Mouse (Mus musculus) lung, adult 2 months (tissue): ENCODE results near the gene Ica1. TPM values are rescaled to one million over a fixed set of nuclear protein-coding genes. Genes with fewer than 3 reads are reported as not detected.

Source experiments
- DNase-seq: peaks from one replicate; pipeline ENCODE4 v3.0.0; 2022
- H3K4me1 ChIP-seq: fragments of 200-500 bp; 2 replicates; pipeline ENCODE4 v1.6.1; 2011; ENCODE audit warnings: low read length; ENCODE audit not compliant: control insufficient read depth, insufficient read depth
- H3K4me3 ChIP-seq: fragments of 200-500 bp; replicated peaks from 2 replicates; pipeline ENCODE3; 2011; ENCODE audit warnings: low read depth, mild to moderate bottlenecking, control low read depth, low read length; ENCODE audit errors: extremely low read depth
- CTCF ChIP-seq: fragments of 200-500 bp; IDR thresholded peaks from 2 replicates; pipeline ENCODE4 v1.5.1; 2011; ENCODE audit warnings: mild to moderate bottlenecking, low read length, control low read depth; ENCODE audit not compliant: insufficient read depth
- POLR2A ChIP-seq: fragments of 200-500 bp; IDR thresholded peaks from 2 replicates; pipeline ENCODE4 v1.6.1; 2011; ENCODE audit warnings: low read depth, mild to moderate bottlenecking, control low read depth, low read length, borderline replicate concordance; ENCODE audit errors: extremely low read depth
- WGBS: fragments of 180-500 bp; shearing (Covaris S2); methylation state at CpG from one replicate; pipeline ENCODE4 v1.1.7; 2018; 5-methylcytosine and 5-hydroxymethylcytosine counted together
- polyA plus RNA-seq: library from polyadenylated mRNA; depleted of rRNA; stranded (reverse); fragments of >200 nt; gene quantifications from 2 replicates; pipeline ENCODE4 v1.2.3, GENCODE M21; 2012

Gene Ica1
- polyA plus RNA-seq, 1 experiment = 10.9 TPM

DNA sequence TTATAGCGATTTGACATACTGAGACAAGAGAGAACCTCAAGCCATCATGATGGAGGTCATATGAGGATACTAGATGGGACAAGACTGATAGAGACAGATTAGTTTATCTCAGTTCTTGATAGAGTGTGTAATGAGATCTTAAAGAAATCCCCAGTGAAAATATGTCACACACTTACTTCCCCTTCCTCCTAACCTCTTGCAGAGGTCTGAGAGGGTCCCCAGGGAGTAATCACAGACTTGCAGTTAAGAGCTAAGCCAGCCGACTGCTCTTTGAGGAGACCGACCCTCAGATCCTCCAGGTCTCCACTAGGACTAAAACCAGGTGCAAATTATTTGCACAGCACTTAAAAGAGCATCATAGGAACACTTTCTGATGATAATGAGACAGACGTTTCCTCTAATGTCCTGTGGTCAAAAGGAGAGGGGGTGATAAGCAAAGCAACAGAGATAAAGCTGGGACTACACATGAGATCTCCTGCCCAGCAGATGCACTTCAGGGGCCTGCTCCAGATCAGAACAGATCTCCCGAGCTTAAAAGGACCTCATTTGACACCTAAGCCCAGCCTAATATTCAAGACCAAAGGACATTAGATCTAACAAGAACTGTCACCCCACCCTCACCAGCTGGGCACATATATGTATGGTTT is 146.2 kb downstream of the Ica1 start:
- TF ChIP-seq CTCF (no peak), POLR2A (no peak)
- WGBS = 53% methylated on average over 5 of the region's 5 CpGs
- Histone ChIP-seq H3K4me1 (no peaks in the 10 kb centered on the region), H3K4me3 (no peak overlapping the region)
- DNase-seq = no peak

GRCm38 (mm10) chr6:8631362-8631761 is 146.9 kb downstream of the Ica1 start:
- H3K4me1 ChIP-seq = no peaks in the 10 kb centered on the region
- DNase-seq = no peak
- no peak overlapping the region for H3K4me3 ChIP-seq
- TF ChIP-seq CTCF (no peak), POLR2A (no peak)
- 93% methylated on average over 8 of the region's 8 CpGs for WGBS

- TF ChIP-seq CTCF (no peak), POLR2A (no peak)
- no peak for DNase-seq
- Histone ChIP-seq H3K4me3 (no peak overlapping the region), H3K4me1 (no peaks in the 10 kb centered on the region)
- 73% methylated on average over 7 of the region's 7 CpGs for WGBS
Measured at GRCm38 (mm10) chr6:8630531-8630930, 147.8 kb downstream of the Ica1 start.

GRCm38 (mm10) chr6:8628715-8629267 is 149.5 kb downstream of the Ica1 start:
- no peak for DNase-seq
- 86% methylated on average over 7 of the region's 7 CpGs for WGBS
- H3K4me3 ChIP-seq = no peak overlapping the region
- TF ChIP-seq POLR2A = no peak
- TF ChIP-seq CTCF = no peak
- H3K4me1 ChIP-seq = no peaks in the 10 kb centered on the region

- H3K4me1 ChIP-seq = no peaks in the 10 kb centered on the region
- H3K4me3 ChIP-seq = no peak overlapping the region
- no peak for TF ChIP-seq POLR2A
- no peak for TF ChIP-seq CTCF
- DNase-seq = no peak
- WGBS = 87% methylated on average over 8 of the region's 8 CpGs
Measured at GRCm38 (mm10) chr6:8628226-8628625, 150.1 kb downstream of the Ica1 start.

- H3K4me3 ChIP-seq = no peak overlapping the region
- H3K4me1 ChIP-seq = no peaks in the 10 kb centered on the region
- DNase-seq = no peak
- WGBS = 69% methylated on average over 3 of the region's 3 CpGs
- TF ChIP-seq POLR2A = no peak
- TF ChIP-seq CTCF = no peak
Measured at GRCm38 (mm10) chr6:8623045-8623444, 155.2 kb downstream of the Ica1 start.

GRCm38 (mm10) chr6:8619582-8620350 is 158.5 kb downstream of the Ica1 start:
- H3K4me1 ChIP-seq = no peaks in the 10 kb centered on the region
- 79% methylated on average over 4 of the region's 4 CpGs for WGBS
- DNase-seq = no peak
- no peak overlapping the region for H3K4me3 ChIP-seq
- TF ChIP-seq CTCF (no peak), POLR2A (no peak)

DNA sequence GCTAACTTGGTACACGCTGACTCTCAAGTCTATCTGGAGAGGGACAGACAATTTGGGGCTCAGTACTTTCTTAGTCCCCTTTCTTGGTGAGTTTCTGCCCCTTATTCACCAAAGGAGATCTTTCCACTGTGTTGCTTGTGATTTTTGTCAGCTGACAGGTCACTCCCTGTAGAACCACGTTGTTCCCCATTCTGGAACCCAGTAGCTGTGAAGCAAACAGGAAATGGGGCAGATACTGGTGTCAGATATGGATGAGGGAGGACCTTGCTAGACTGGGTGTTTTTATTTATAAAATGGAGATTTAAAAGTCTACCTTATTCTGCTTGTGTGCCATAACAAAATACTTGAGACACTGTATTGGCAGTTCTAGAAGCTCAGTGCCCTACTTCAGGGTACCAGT is 160.9 kb downstream of the Ica1 start:
- Histone ChIP-seq H3K4me3 (no peak overlapping the region), H3K4me1 (no peaks in the 10 kb centered on the region)
- 60% methylated on average over 2 of the region's 2 CpGs for WGBS
- no peak for DNase-seq
- TF ChIP-seq CTCF (no peak), POLR2A (no peak)

DNA sequence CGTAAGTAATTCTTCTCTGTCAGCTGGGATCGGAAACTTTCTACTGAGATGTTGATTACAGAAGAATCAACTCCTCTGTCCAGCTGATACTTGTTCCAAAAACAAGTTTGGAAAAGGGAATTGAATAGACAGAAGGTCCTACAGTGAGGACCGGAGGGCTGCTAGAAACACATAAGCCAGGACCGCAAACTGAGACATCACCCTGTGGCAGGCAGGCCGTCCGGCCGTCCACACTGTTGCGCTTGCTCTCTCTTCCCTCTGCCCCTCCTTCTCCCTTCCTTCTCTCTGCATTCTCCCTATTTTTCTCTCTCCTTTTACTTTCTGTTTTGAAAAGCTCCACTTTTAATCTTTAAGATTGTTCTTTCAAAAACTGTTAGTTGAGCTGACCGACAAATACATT is 186.6 kb downstream of the Ica1 start:
- Histone ChIP-seq H3K4me3 (no peak overlapping the region), H3K4me1 (no peaks in the 10 kb centered on the region)
- 82% methylated on average over 9 of the region's 9 CpGs for WGBS
- DNase-seq = no peak
- TF ChIP-seq CTCF = no peak
- no peak for TF ChIP-seq POLR2A

- no peaks in the 10 kb centered on the region for H3K4me1 ChIP-seq
- no peak overlapping the region for H3K4me3 ChIP-seq
- DNase-seq = no peak
- TF ChIP-seq CTCF = no peak
- no peak for TF ChIP-seq POLR2A
- WGBS = 90% methylated on average over 3 of the region's 3 CpGs
Measured at GRCm38 (mm10) chr6:8583892-8584291, 194.4 kb downstream of the Ica1 start.
